Mouse (Mus musculus) small intestine, adult 2 months (tissue): Measurements from ENCODE around the gene Dact2. TPM values are rescaled to one million over a fixed set of nuclear protein-coding genes. Genes with fewer than 3 reads are reported as not detected.

Experiments used
- H3K27ac ChIP-seq: fragments of 200-500 bp; 2 replicates; pipeline ENCODE4 v1.5.1; 2012; ENCODE audit warnings: low read depth, low read length, control low read depth, inconsistent platforms; ENCODE audit not compliant: insufficient read depth
- H3K27me3 ChIP-seq: fragments of 200-500 bp; 2 replicates; pipeline ENCODE4 v1.6.1; 2012; ENCODE audit warnings: mild to moderate bottlenecking, moderate library complexity, low read length, inconsistent platforms; ENCODE audit not compliant: control insufficient read depth, insufficient read depth
- H3K36me3 ChIP-seq: fragments of 200-500 bp; 2 replicates; pipeline ENCODE4 v1.6.1; 2012; ENCODE audit warnings: mild to moderate bottlenecking, low read length, control low read depth, inconsistent platforms; ENCODE audit not compliant: control insufficient read depth, insufficient read depth
- H3K4me1 ChIP-seq: fragments of 200-500 bp; 2 replicates; pipeline ENCODE4 v1.6.1; 2012; ENCODE audit warnings: low read length, inconsistent platforms, mixed read lengths; ENCODE audit not compliant: control insufficient read depth, insufficient read depth, insufficient read length
- H3K4me3 ChIP-seq: fragments of 200-500 bp; 2 replicates; pipeline ENCODE4 v1.5.1; 2012; ENCODE audit warnings: low read depth, mild to moderate bottlenecking, control low read depth, inconsistent platforms, low read length, moderate library complexity
- CTCF ChIP-seq: fragments of 200-500 bp; IDR thresholded peaks from 2 replicates; pipeline ENCODE4 v1.5.1; 2012; ENCODE audit warnings: low read depth, mild to moderate bottlenecking, control low read depth, inconsistent platforms, low read length, moderate library complexity, mixed read lengths; ENCODE audit not compliant: insufficient replicate concordance, insufficient read length; ENCODE audit errors: extremely low read depth
- POLR2A ChIP-seq: fragments of 200-500 bp; IDR thresholded peaks from 2 replicates; pipeline ENCODE4 v1.6.1; 2012; ENCODE audit warnings: low read depth, mild to moderate bottlenecking, control low read depth, inconsistent platforms, low read length, moderate library complexity
- WGBS: fragments of 180-500 bp; shearing (Covaris S2); methylation state at CpG from one replicate; pipeline ENCODE4 v1.1.7; 2018; 5-methylcytosine and 5-hydroxymethylcytosine counted together
- polyA plus RNA-seq: library from polyadenylated mRNA; depleted of rRNA; stranded (reverse); fragments of >200 nt; gene quantifications from 2 replicates; pipeline ENCODE4 v1.2.3, GENCODE M21; 2012; rRNA removed

The Dact2 gene
- polyA plus RNA-seq, 1 experiment: 43.8 TPM

DNA sequence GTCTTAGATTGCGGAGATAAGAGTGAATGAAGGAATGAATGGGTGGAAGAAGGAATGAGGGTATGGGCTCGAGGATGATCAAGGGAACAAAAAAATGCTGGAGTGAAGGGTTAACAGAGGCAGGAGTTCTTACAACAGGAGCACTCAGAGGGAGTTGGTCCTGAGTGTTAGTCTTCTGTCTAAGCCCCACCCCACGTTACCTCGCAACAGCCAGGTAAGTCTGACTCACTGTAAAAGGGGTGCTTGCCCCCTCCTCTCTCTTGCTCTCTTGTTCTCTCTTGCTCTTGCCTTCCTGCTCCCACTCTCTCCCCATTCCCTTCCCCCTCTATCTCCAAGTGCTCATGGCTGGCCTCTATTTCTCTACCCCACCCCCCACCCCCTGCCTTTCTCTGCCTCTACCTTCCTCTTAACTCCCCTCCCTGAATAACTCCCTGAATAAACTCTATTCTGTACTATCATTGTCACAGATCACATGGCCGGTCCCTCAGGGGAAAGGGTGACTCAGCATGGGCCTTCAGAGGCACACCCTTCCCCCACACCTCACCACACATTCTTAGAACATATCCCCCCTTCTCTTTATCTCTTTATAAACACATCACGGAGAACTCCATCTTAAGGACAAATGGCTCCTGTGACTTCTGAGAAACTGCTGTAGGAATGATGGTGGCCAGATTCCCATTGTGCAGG, 37.2 kb downstream of the Dact2 start:
- no peaks in the 10 kb centered on the region for H3K36me3 ChIP-seq
- TF ChIP-seq POLR2A (no peak), CTCF (no peak)
- WGBS: 54% methylated on average over 6 of the region's 6 CpGs
- H3K27ac ChIP-seq: no peak overlapping the region
- peaks cover 11% of the 10 kb centered on the region for H3K4me1 ChIP-seq
- no peaks in the 10 kb centered on the region for H3K27me3 ChIP-seq
- no peak overlapping the region for H3K4me3 ChIP-seq

DNA sequence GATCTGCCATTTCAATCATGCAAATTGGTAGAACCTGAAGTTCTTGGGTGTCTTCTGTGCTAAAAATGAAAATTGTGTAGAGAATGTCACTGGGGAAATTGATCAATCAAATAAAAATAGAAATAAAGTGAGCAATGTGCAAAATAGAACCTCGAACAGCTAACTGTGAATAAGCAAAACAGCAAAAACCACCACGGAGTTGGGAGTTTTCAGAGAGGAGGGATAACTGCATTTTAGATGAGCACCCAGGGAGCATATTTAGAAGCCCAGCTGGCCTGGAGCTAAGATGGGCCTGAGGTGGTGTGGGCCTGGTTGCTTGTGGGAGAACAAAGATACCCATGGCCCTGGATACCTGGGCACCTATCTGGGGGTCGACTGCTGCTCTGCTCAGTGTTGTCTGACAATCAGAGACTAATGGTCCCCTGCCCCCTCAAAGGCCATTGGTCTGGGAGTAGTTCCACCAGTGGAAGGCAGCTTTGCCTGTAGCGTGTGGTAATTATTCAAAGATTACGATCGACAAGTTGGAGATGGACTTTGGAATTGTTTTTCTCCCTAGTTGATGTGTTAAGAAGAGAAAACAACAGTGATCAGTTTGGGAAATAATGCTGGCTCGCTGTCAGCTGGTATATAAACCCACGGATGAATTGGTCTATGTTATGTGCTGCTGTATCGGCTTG, 38.0 kb downstream of the Dact2 start:
- TF ChIP-seq CTCF (no peak), POLR2A (no peak)
- Histone ChIP-seq H3K27ac (no peak overlapping the region), H3K36me3 (no peaks in the 10 kb centered on the region), H3K27me3 (no peaks in the 10 kb centered on the region), H3K4me3 (no peak overlapping the region), H3K4me1 (peaks cover 11% of the 10 kb centered on the region)
- WGBS: 51% methylated on average over 9 of the region's 9 CpGs

DNA sequence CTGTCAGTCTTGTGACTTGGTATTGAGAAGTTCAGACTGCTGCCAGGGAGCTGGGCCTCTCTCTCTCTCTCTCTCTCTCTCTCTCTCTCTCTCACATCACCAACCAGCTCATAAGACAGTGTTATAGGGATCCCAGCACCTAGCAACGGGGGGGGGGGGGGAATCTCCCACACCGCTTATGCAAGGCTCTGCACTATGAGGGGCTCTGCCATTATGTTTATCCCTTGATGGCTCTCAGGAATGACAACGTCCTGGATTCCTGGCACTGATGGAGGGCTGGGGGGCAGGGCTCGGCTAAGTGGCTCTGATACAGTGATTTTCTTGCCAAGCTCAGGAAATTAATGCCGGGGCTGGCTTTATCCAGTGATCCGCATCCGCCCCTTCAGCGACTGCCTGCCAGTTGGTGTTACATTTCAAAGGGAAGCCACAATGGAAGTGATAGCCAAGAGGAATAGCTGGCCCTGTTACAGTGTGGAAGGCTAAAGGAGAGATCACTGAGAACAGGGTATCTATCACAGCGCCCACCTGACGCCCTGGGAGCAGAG, 38.7 kb downstream of the Dact2 start:
- H3K4me3 ChIP-seq: no peak overlapping the region
- WGBS: 54% methylated on average over 10 of the region's 10 CpGs
- no peak overlapping the region for H3K27ac ChIP-seq
- TF ChIP-seq POLR2A (no peak), CTCF (no peak)
- H3K4me1 ChIP-seq: peaks cover 11% of the 10 kb centered on the region
- H3K36me3 ChIP-seq: no peaks in the 10 kb centered on the region
- H3K27me3 ChIP-seq: no peaks in the 10 kb centered on the region

DNA sequence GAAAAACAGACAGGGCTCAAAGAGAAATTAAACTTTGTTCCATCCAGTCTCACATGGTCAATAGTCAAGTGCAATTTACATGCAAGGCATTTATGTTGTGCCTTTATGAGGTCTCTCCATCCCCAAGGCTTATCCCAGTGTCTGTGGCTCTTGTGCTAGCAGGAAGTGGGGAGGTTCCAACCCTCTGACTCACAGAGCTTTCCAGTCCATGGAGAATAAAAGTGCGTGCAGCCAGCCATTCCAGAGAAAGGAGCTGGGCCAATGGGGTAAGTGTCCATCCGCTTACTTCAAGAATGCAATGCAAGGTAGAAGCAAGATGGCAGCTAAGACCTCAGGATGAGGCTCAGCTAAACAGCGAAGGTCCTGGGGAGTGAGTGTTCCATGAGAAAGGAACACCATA, 43.3 kb downstream of the Dact2 start:
- Histone ChIP-seq H3K27ac (no peak overlapping the region), H3K4me1 (no peaks in the 10 kb centered on the region), H3K36me3 (no peaks in the 10 kb centered on the region), H3K27me3 (no peaks in the 10 kb centered on the region), H3K4me3 (no peak overlapping the region)
- WGBS: 84% methylated on average over 3 of the region's 3 CpGs
- TF ChIP-seq CTCF: no peak
- TF ChIP-seq POLR2A: no peak

DNA sequence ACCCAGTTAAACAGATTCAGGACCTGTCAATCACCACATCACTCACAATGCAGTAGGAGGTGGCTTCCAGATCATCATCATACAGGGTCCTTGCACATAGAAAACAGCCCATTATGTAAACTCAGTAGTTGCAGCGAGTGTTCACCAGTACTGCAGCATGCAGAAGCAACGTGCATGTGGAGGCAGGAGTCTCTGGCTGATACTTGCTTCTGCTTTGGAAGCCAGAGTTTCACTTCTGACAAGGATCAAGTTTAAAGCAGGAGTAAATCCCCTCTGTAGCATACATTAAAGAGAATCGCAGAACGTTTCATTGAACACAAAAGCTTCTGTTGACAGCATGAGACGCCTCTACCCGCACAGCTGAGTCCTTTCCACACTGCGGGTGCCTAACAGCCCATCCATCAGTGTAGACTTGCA, 46.3 kb downstream of the Dact2 start:
- 67% methylated on average over 7 of the region's 7 CpGs for WGBS
- no peaks in the 10 kb centered on the region for H3K27me3 ChIP-seq
- H3K27ac ChIP-seq: no peak overlapping the region
- TF ChIP-seq CTCF: no peak
- no peak for TF ChIP-seq POLR2A
- no peaks in the 10 kb centered on the region for H3K4me1 ChIP-seq
- H3K36me3 ChIP-seq: no peaks in the 10 kb centered on the region
- H3K4me3 ChIP-seq: no peak overlapping the region

Other genes starting within 250 kb of the Dact2 start
- gene Gm7356, start 200.6 kb downstream of the Dact2 start, polyA plus RNA-seq: not detected in 2 replicates
- not detected in 2 replicates for gene Gm7358, start 144.8 kb downstream of the Dact2 start, polyA plus RNA-seq
- gene Smoc2, start 75.2 kb upstream of the Dact2 start, polyA plus RNA-seq: 43.5 and 45.2 TPM in 2 replicates